31 mouse cellular contexts compared by ENCODE assay signal in the genomic region with DNA sequence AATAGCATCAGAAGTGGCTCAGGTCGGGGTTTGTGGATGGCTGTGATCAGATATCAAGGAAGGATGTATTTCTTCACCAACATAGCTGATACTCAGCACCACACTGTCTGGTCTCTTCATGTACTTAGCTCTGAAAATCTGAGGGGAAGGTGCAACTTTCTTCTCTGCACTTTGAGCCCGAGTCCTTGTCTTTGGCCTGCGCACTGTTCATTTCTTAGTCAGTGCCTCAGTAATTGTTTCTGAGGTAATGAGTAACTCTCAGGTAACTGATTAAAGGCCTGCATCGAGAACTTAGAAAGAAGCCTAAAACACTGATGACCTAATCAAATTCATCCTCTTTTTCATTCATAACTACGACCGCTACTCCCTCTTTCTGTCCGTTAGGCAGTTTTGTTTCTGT. TPM values are rescaled to one million over a fixed set of nuclear protein-coding genes. Genes with fewer than 3 reads are reported as not detected.
DNase-seq lines count a peak whose midpoint lies in the region; ATAC-seq and TF ChIP-seq lines count a peak whose summit lies in the region.
"Had no signal": no experiment of that assay in that cellular context is flagged by ENCODE, and none has a peak within 500 bp of the region (broad histone marks: within the 10 kb centered on the region; RNA-seq: fewer than 3 reads in every experiment).

No protein-coding gene starts in this region.

- peak; percentile 56 for ATAC-seq in intestine, embryonic 16.5 days
- ATAC-seq in kidney, embryonic 16.5 days (ENCODE audit: low FRiP score, low TSS enrichment): peak; percentile 69; the same call in 1 of the 2 replicates
- no peak for ATAC-seq in inflammation-experienced regulatory T-cells, adult 6 months
- ATAC-seq: activated CD4-positive, CD25-positive, alpha-beta regulatory T cell, adult 4 months; hindbrain, embryonic 16.5 days; midbrain, embryonic 15.5 days had no signal

- H3K27me3 ChIP-seq in intestine, embryonic 16.5 days (replicated peaks; ENCODE audit: control insufficient read depth, insufficient read depth, low read length): no peaks in the 10 kb centered on the region
- H3K27me3 ChIP-seq in kidney, embryonic 16.5 days (ENCODE audit: insufficient read depth, low read length): no peaks in the 10 kb centered on the region
- no peaks in the 10 kb centered on the region for H3K27me3 ChIP-seq in small intestine, adult 2 months (ENCODE audit: control insufficient read depth, insufficient read depth, low read length)
- H3K27me3 ChIP-seq: embryonic facial prominence, embryonic 13.5 days; forebrain, embryonic 12.5 days; heart, embryonic 15.5 days; limb, embryonic 13.5 days; megakaryocyte, embryonic 14.5 days; midbrain, embryonic 15.5 days; stomach, embryonic 15.5 days had no signal

- no peak overlapping the region for H3K9ac ChIP-seq in intestine, embryonic 16.5 days (ENCODE audit: low read depth, low read length)
- H3K9ac ChIP-seq in kidney, embryonic 16.5 days (replicated peaks; ENCODE audit: low read length): no peak overlapping the region
- H3K9ac ChIP-seq: embryonic facial prominence, embryonic 13.5 days; forebrain, embryonic 12.5 days; heart, embryonic 15.5 days; limb, embryonic 13.5 days; liver, embryonic 14.5 days; lung, embryonic 14.5 days; midbrain, embryonic 15.5 days; stomach, embryonic 15.5 days had no signal

- no peak overlapping the region for H3K4me3 ChIP-seq in intestine, embryonic 16.5 days (ENCODE audit: low read length)
- no peak overlapping the region for H3K4me3 ChIP-seq in kidney, embryonic 16.5 days (ENCODE audit: low read length)
- H3K4me3 ChIP-seq in small intestine, adult 2 months (ENCODE audit: low read depth, low read length): no peak overlapping the region
- H3K4me3 ChIP-seq: embryonic facial prominence, embryonic 13.5 days; erythroblast, embryonic 14.5 days; forebrain, embryonic 12.5 days; heart, embryonic 15.5 days; layer of hippocampus, adult 2 months; limb, embryonic 13.5 days; megakaryocyte, embryonic 14.5 days; midbrain, embryonic 15.5 days; myocyte; stomach, embryonic 15.5 days had no signal

- H3K27ac ChIP-seq in intestine, embryonic 16.5 days (ENCODE audit: low read length): peak overlapping the region; percentile 70
- H3K27ac ChIP-seq in kidney, embryonic 16.5 days (ENCODE audit: low read length): peak overlapping the region; percentile 86
- peak overlapping the region; percentile 94 for H3K27ac ChIP-seq in small intestine, adult 2 months (ENCODE audit: insufficient read depth, low read depth, low read length)
- H3K27ac ChIP-seq: embryonic facial prominence, embryonic 13.5 days; forebrain, embryonic 12.5 days; heart, embryonic 15.5 days; layer of hippocampus, adult 2 months; limb, embryonic 13.5 days; liver, embryonic 14.5 days; midbrain, embryonic 15.5 days; stomach, embryonic 15.5 days had no signal

- intact Hi-C loops in heart, postnatal 25 days (cut with DNase I): no loop called here

- no peak for TF ChIP-seq CTCF in small intestine, adult 2 months (IDR thresholded peaks at IDR 0.05; ENCODE audit: extremely low read depth, insufficient read length, insufficient replicate concordance, low read depth, low read length)

- WGBS in intestine, embryonic 16.5 days: 54% methylated on average over 7 of the region's 7 CpGs
- 63% methylated on average over 7 of the region's 7 CpGs for WGBS in kidney, embryonic 16.5 days
- WGBS in small intestine, adult 2 months: 27% methylated on average over 7 of the region's 7 CpGs

- H3K9me3 ChIP-seq in intestine, embryonic 16.5 days (ENCODE audit: control insufficient read depth, low read length): no peaks in the 10 kb centered on the region
- no peaks in the 10 kb centered on the region for H3K9me3 ChIP-seq in kidney, embryonic 16.5 days (ENCODE audit: low read length)
- H3K9me3 ChIP-seq: embryonic facial prominence, embryonic 13.5 days; forebrain, embryonic 12.5 days; heart, embryonic 15.5 days; limb, embryonic 13.5 days; megakaryocyte, embryonic 14.5 days; midbrain, embryonic 15.5 days; stomach, embryonic 15.5 days had no signal

- no peak overlapping the region for H3K4me2 ChIP-seq in intestine, embryonic 16.5 days (ENCODE audit: low read depth, low read length)
- no peak overlapping the region for H3K4me2 ChIP-seq in kidney, embryonic 16.5 days (replicated peaks; ENCODE audit: low read depth, low read length)
- H3K4me2 ChIP-seq: embryonic facial prominence, embryonic 13.5 days; forebrain, embryonic 12.5 days; heart, embryonic 15.5 days; limb, embryonic 13.5 days; lung, embryonic 14.5 days; midbrain, embryonic 15.5 days; stomach, embryonic 15.5 days had no signal

- TF ChIP-seq POLR2A in small intestine, adult 2 months (IDR thresholded peaks at IDR 0.05; ENCODE audit: low read depth, low read length): no peak

- H3K4me1 ChIP-seq in intestine, embryonic 16.5 days (ENCODE audit: control insufficient read depth, insufficient read depth, low read length): peaks cover 3% of the 10 kb centered on the region; the same call in 1 of the 2 replicates
- H3K4me1 ChIP-seq in kidney, embryonic 16.5 days (ENCODE audit: insufficient read depth, low read length): peaks cover 7% of the 10 kb centered on the region; the same call in 1 of the 2 replicates
- peaks cover 26% of the 10 kb centered on the region for H3K4me1 ChIP-seq in small intestine, adult 2 months (ENCODE audit: control insufficient read depth, insufficient read depth, insufficient read length, low read length)
- H3K4me1 ChIP-seq: embryonic facial prominence, embryonic 13.5 days; heart, embryonic 15.5 days; limb, embryonic 13.5 days; megakaryocyte, embryonic 14.5 days; midbrain, embryonic 15.5 days; stomach, embryonic 15.5 days had no signal

- DNase-seq in kidney, adult 18-20 months: peak; percentile 69
- no peak for DNase-seq in layer of hippocampus, adult 18-20 months (ENCODE audit: low spot score in 2 of 2)
- DNase-seq in heart, postnatal 25 days (ENCODE audit: low spot score): no peak
- DNase-seq: adrenal gland, postnatal 14 days; cerebellum, adult 2 months; cerebellum, postnatal 36 days; embryo, embryonic 11 days; gastrocnemius, postnatal 36 days; heart, postnatal 4 days; layer of hippocampus, postnatal 36 days; lung, embryonic 14.5 days; lung, postnatal 36 days; right cerebral cortex, postnatal 4 days; thymus, postnatal 36 days had no signal

- no peaks in the 10 kb centered on the region for H3K36me3 ChIP-seq in intestine, embryonic 16.5 days (ENCODE audit: control insufficient read depth, insufficient read depth, low read length)
- no peaks in the 10 kb centered on the region; the same call in 1 of the 2 replicates for H3K36me3 ChIP-seq in kidney, embryonic 16.5 days (ENCODE audit: insufficient read depth, low read length)
- no peaks in the 10 kb centered on the region for H3K36me3 ChIP-seq in small intestine, adult 2 months (ENCODE audit: control insufficient read depth, insufficient read depth, low read length)
- H3K36me3 ChIP-seq: heart, embryonic 15.5 days; midbrain, embryonic 15.5 days; stomach, embryonic 15.5 days had no signal

RNA-seq across cellular contexts. Expression of gene Atp1b1, which starts 46.8 kb away (rescaled TPM):
- polyA plus RNA-seq in intestine, embryonic 16.5 days (2015; fragmentation: Nextera tagmentation; extraction: Ambion mirVana): 184 and 199 TPM in 2 replicates
- 232 and 240 TPM in 2 replicates for polyA plus RNA-seq in kidney, embryonic 16.5 days (2015; fragmentation: Nextera tagmentation; extraction: Ambion mirVana)
- polyA plus RNA-seq in small intestine, adult 2 months (2012; rRNA removed): 204 and 369 TPM in 2 replicates
- 1,000 to 10,000 TPM; 1,935 to 2,007 TPM for total RNA-seq in layer of hippocampus, adult 18-20 months (2021)
- total RNA-seq in heart, postnatal 25 days (2021): 100 to 1,000 TPM; 416 to 492 TPM
- 1 to 10 TPM in 2 of 3 experiments, under 1 TPM in 1; 0.19 to 3.4 (median 2.4) TPM for polyA plus RNA-seq in inflammation-experienced regulatory T-cells, adult 6 months (2017; shearing (Covaris generic))
- polyA plus RNA-seq: erythroblast, embryonic 14.5 days had no signal

Comparison
In these comparisons a context has a peak if more than half of its experiments do, and no peak if none do; other contexts are left out.
1. RNA of gene Atp1b1, which starts 46.8 kb away (polyA plus RNA-seq): 204 to 369 TPM in small intestine, adult 2 months, 232 to 240 TPM in kidney, embryonic 16.5 days and 184 to 199 TPM in intestine, embryonic 16.5 days; 0.19 to 3.4 TPM in inflammation-experienced regulatory T-cells, adult 6 months; every median in the first group is over 10 times any median in the second.
2. Peak in every context shown above with its lines, with median percentiles within 50 percentile points of each other: H3K27ac ChIP-seq.